Mouse (Mus musculus): ENCODE data around the gene Uvssa. TPM values are rescaled to one million over a fixed set of nuclear protein-coding genes. Genes with fewer than 3 reads are reported as not detected.

Uvssa gene
- total RNA-seq, 4 experiments from 2014 or later = 6.1 to 18.4 (median 13.6) TPM

- DNase-seq = no peak
Observed at GRCm38 (mm10) chr5:33372331-33373038, 5.9 kb upstream of the Uvssa start.

GRCm38 (mm10) chr5:33377176-33377575 is 1.2 kb upstream of the Uvssa start:
- DNase-seq = no peak

- DNase-seq = peak; percentile 35
Observed at GRCm38 (mm10) chr5:33377801-33378301, 498 bp upstream of the Uvssa start.

GRCm38 (mm10) chr5:33387550-33387949 is 9.2 kb downstream of the Uvssa start:
- DNase-seq = no peak

- peak; percentile 57 for DNase-seq
Observed at GRCm38 (mm10) chr5:33393803-33394202, 15.5 kb downstream of the Uvssa start.

GRCm38 (mm10) chr5:33395693-33396092 is 17.3 kb downstream of the Uvssa start:
- no peak for DNase-seq

- no peak for DNase-seq
Observed at GRCm38 (mm10) chr5:33396828-33397227, 18.5 kb downstream of the Uvssa start.

- DNase-seq = no peak
Observed at GRCm38 (mm10) chr5:33400819-33401218, 22.5 kb downstream of the Uvssa start.

GRCm38 (mm10) chr5:33420313-33420712 is 42.0 kb downstream of the Uvssa start:
- DNase-seq = no peak

GRCm38 (mm10) chr5:33427461-33427860 is 49.1 kb downstream of the Uvssa start:
- no peak for DNase-seq

GRCm38 (mm10) chr5:33430106-33430505 is 51.8 kb downstream of the Uvssa start:
- DNase-seq = no peak

- DNase-seq = no peak
Observed at GRCm38 (mm10) chr5:33430511-33431172, 52.3 kb downstream of the Uvssa start.

- no peak for DNase-seq
Observed at GRCm38 (mm10) chr5:33431173-33432005, 53.0 kb downstream of the Uvssa start.

GRCm38 (mm10) chr5:33432057-33432935 is 53.9 kb downstream of the Uvssa start:
- no peak for DNase-seq

- DNase-seq = no peak
Observed at GRCm38 (mm10) chr5:33433201-33434138, 55.1 kb downstream of the Uvssa start, which contains the start of gene Nkx1-1. Gene Nkx1-1, minus strand, starts transcription at chr5:33433976.

GRCm38 (mm10) chr5:33434141-33434780 is 55.9 kb downstream of the Uvssa start:
- DNase-seq = no peak

GRCm38 (mm10) chr5:33435151-33435550 is 56.8 kb downstream of the Uvssa start:
- DNase-seq = no peak

GRCm38 (mm10) chr5:33435941-33436340 is 57.6 kb downstream of the Uvssa start:
- no peak for DNase-seq

- peak; percentile 76 for DNase-seq
Observed at GRCm38 (mm10) chr5:33438214-33438613, 59.9 kb downstream of the Uvssa start.

Measured in adrenal gland, adult 8-10 months (tissue).